Mouse (Mus musculus) c-Kit-negative CD71-positive TER-119-positive erythroid progenitor cells, embryonic 14.5 days (primary cell): ENCODE data around the gene Calcoco1.

Source experiments
- DNase-seq: peaks from one replicate; pipeline ENCODE4 v3.0.0-alpha.2; 2013; ENCODE audit warnings: low read depth, low spot score

Gene Calcoco1

GRCm38 (mm10) chr15:102737092-102737491 lies 15.1 kb upstream of the Calcoco1 start:
- no peak for DNase-seq

DNA sequence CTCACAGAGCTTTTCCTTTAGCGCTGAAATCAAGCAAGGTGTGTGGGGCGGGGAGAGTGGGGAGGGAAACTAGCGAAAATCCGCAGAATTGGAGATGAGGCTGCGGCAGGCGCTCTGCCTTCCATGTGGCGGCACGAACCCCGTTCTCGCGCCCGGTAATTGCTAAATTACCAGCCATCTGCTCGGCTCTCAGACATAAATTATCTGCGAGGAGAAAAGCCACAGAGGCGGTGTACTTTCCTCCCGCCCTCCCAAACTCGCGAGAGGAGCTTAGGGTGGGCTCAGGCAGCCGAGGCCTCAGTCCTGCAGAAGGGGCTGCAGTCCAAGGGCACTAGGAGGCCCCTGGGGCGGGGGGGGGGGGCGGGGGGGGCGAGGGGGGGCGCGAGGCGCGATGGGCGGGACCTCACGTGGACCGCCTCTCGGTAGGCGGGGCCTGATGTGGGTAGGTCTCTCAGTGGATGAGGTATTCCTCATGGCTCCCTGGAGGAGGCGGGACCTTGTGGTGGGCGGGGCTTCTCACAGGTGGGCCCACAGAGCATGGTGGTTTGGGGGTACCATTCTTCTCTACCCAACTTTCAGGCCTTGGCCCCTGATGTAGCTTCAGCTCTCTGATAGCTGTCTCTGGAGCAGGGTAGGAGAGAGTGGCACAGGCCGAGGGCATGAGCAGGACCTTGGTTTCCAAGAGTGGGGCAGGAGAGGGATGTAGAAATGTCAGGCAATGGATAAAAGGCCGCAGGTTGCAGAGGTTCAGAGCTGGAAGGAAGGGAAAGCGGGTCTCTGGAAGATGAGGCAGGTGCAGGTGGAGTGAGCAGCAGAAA lies 14.4 kb upstream of the Calcoco1 start:
- no peak for DNase-seq

- no peak for DNase-seq
Observed at GRCm38 (mm10) chr15:102735031-102735430, 13.1 kb upstream of the Calcoco1 start.

- DNase-seq = no peak
Observed at GRCm38 (mm10) chr15:102733759-102734531, 12.0 kb upstream of the Calcoco1 start.

GRCm38 (mm10) chr15:102733233-102733632 lies 11.3 kb upstream of the Calcoco1 start:
- DNase-seq = no peak

DNA sequence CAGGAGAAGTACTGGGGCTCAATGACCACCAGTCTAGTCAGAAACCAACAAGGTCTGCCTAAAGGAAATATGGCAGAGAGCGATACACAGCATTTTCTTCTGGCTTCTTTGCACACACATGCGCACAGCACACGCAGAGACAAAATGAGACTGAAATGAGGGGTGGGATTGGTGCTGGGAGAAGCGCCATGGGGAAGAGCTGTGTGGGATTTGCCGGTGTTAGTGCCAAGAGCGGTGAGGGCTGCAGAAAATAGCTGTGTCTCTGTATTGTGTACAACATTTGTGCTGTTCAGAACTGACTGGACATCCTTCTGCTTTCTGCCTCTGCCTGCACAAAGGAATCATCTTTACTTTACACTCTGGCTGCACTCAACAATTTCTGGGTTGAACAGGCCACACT lies 10.4 kb upstream of the Calcoco1 start:
- no peak for DNase-seq

DNA sequence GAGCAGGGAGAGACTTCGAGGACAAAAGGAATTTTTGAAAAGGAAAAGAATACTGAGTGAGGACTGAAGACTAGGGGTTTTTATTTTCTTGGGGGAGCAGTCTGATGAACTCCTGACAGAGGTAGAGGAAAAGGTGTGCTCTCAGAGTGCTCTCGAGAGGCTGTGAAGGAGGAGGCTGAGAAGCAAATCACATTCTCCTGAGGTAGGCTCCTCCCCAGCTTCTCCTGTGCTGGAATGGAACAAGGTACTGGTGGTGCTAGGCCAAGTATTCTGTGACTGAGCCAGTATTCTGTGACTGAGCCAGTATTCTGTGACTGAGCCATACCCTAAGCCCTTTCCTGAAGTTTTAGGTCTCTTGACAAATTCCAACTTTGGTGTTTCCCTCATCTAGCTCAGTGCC lies 6.0 kb upstream of the Calcoco1 start:
- no peak for DNase-seq

GRCm38 (mm10) chr15:102723358-102724135 lies 1.6 kb upstream of the Calcoco1 start:
- DNase-seq = no peak

DNA sequence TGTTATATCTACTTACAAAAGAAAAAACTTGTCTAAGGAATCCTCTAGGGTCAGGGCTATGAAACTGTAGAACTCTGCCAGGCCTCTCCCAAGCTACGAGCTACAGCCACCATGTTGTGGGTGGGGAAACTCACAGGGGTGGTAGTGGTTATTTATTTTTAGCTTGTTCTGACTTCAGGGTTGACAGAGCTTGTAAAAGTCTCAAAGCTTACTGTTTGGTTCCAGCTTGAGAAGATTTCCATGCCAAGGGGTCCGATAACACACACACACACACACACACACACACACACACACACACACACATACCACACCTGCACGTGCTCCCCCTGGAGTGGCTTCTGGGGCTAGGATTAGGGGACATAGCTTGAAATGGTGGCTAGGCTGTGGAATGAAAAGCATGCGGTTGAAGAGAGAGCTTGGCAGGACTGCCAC lies 538 bp upstream of the Calcoco1 start:
- no peak for DNase-seq

GRCm38 (mm10) chr15:102721016-102721898 lies 721 bp downstream of the Calcoco1 start:
- peak; percentile 11 for DNase-seq

- DNase-seq = no peak
Observed at GRCm38 (mm10) chr15:102716132-102716531, 5.8 kb downstream of the Calcoco1 start.

DNA sequence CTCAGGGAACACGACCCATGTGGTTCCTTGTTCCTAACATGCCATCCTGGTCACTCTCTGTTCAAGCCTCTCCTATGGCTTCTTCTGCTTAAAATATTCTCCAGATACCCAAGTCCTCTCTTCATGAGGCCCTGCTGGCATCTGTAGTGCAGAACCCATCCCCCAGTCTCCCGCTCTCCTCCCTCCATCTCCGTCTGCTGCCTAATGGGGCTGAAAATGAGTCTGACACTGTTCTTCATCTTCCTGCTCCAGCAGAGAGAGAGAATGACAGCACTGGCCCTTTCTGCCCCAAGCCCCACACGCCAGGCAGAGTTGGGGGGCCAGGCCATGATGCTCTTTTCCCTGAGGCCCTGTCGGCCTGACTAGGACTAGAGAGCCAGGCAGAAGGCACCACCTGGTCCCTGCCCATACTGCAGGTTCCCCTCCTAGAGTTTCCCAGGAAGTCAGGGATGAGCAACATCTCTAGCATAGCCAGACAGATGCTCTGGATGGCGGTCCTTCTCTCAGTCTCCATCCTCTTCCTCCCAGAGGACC lies 14.2 kb downstream of the Calcoco1 start:
- DNase-seq = no peak

GRCm38 (mm10) chr15:102705923-102706503 lies 16.0 kb downstream of the Calcoco1 start:
- DNase-seq = no peak

- DNase-seq = no peak
Observed at GRCm38 (mm10) chr15:102705226-102705894, 16.6 kb downstream of the Calcoco1 start.

DNA sequence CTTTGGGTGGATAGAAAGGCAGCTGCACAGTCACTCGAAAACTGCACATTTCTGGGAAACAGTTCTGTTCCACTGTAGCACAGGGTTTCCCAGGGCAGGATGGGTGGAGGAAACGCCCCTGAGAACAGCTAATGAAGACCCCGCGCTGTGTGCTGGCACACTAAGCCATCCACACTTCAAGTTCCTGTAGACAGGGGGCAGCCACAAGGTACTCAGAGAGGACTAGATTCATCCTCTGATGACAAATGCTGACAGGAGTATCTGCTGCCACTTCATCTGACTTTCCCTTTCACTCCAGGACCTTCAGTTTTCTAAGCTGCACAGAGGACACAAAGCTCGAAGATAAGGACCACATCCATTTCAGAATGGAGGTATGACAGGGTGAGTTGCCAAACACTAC lies 17.2 kb downstream of the Calcoco1 start:
- DNase-seq = no peak

GRCm38 (mm10) chr15:102702972-102703371 lies 19.0 kb downstream of the Calcoco1 start:
- DNase-seq = no peak

DNA sequence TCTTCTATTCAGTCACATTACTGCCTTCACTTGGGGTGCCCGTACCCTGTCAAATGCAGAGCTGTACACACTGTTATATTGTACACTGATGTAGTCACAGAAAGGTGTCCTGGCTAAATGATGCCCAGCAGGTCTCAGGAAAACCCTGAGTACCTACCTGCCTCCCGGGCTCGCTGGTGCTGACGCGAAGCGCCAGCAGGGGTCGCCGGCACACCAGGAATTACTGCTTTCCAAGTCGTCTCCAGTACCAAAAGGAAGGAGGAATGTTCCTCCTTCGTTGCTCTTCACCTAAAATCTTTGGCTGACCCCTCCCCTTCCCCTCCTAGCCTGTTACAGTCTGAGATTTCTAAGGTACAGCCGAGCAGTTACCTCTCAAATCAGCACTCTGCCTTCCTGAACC lies 23.8 kb downstream of the Calcoco1 start:
- DNase-seq = no peak

DNA sequence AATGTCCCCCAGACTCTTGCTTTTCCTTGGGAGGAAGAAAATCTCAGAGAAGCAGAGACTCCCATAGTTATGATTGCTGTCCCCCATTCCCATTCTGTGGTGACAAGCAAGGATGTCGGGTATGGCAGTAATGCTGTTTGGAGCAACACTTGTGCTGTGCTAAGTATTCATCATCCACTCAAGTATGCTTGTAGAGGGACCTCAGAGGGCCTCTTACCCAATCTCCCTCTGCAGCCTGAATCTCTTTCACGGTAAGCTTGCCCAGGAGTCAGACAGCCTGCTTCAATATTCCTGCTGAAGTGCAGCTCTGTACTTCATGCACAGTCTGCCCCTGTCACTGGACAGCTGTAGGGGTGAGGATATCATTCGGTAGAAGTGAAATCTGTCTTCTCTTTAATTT lies 25.1 kb downstream of the Calcoco1 start:
- DNase-seq = no peak

DNA sequence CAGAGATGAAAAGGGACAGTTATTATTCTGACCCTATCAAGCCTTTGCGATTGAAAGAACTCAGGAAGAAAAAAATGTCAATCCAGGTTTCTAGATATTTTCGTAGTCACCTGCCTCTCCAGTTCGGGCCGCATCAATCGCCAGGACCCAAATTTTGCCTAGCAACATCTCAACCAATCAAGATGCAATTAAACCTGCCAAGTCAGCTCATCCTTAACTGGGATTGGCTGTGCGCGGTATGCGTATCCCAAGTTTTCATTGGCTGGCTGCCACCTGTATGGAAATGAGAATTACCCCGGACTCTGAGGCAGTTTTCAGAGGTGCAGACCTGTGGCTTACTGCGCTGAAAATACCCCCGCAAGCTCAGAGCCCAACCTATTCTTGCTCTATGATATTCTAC lies 28.4 kb downstream of the Calcoco1 start:
- DNase-seq = no peak

DNA sequence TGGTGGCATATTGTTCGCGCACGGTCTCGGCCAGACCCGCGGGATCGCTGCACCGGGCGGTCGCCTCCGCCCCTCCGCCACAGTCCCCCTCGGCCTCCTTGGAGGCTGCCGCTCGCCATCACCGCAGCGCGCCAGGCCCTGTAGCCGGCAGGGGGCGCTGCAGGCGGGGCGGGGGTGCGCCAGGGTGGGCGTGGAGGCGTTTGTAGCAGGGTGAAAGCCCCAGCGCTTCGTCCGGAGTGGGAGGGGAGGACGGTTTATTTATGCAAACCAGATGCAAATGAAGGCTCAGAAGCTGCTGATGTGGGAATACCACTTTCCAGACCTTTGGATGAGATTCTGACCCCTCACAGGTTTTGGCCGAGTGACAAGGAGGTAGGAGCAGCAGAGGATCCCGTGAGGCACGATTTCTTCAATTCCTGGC lies 29.0 kb downstream of the Calcoco1 start:
- no peak for DNase-seq
